Mouse (Mus musculus) CH12.LX (cell line): Measurements from ENCODE around the gene H2-T24. TPM values are rescaled to one million over a fixed set of nuclear protein-coding genes. Genes with fewer than 3 reads are reported as not detected.
A peak's percentile ranks its signal among the peaks of the same experiment; 100 is the strongest.

Experiments used
- DNase-seq: peaks from one replicate; pipeline ENCODE4 v3.0.0-alpha.2; 2013; ENCODE audit errors: extremely low read depth
- H3K27ac ChIP-seq: 2 replicates; pipeline ENCODE4 v1.5.1; 2012; ENCODE audit warnings: low read depth, mild to moderate bottlenecking, control low read depth, moderate library complexity; ENCODE audit not compliant: insufficient read depth
- H3K27me3 ChIP-seq: replicated peaks from 2 replicates; pipeline ENCODE3; 2012; ENCODE audit warnings: inconsistent platforms
- H3K36me3 ChIP-seq, 2 experiments: replicated peaks in 1 of 2; 2 replicates each; pipeline versions ENCODE3 to v1.6.1; 2012; ENCODE audit warnings: inconsistent platforms in 1 of 2, low read length in 1 of 2, mild to moderate bottlenecking in 1 of 2, mixed read lengths in 1 of 2, moderate library complexity in 1 of 2; ENCODE audit not compliant: control insufficient read depth in 1 of 2, insufficient read depth in 1 of 2
- H3K4me1 ChIP-seq, 2 experiments: 2 replicates each; pipeline ENCODE4 v1.6.1; 2012; ENCODE audit warnings: inconsistent platforms in 1 of 2, moderate library complexity in 1 of 2; ENCODE audit not compliant: insufficient read depth in 2 of 2, control insufficient read depth in 1 of 2
- H3K4me2 ChIP-seq: 2 replicates; pipeline ENCODE4 v1.6.1; 2012; ENCODE audit warnings: low read depth, mild to moderate bottlenecking, control low read depth; ENCODE audit not compliant: poor library complexity, insufficient read depth, severe bottlenecking
- H3K4me3 ChIP-seq, 3 experiments: fragments of 150-350 bp in 1 of 3; sonication (generic) in 1 of 3; replicated peaks in 1 of 3; 2 replicates each; pipeline versions ENCODE3 to v1.5.1; 2011 to 2012; ENCODE audit warnings: low read depth in 2 of 3, low read length in 2 of 3, mild to moderate bottlenecking in 2 of 3, moderate library complexity in 2 of 3, control low read depth in 1 of 3, improper control_type of control experiment in 1 of 3, inconsistent platforms in 1 of 3, mixed read lengths in 1 of 3; ENCODE audit not compliant: poor library complexity in 1 of 3
- H3K79me2 ChIP-seq: replicated peaks from 2 replicates; pipeline ENCODE4 v1.6.1; 2012; ENCODE audit warnings: mild to moderate bottlenecking, moderate library complexity; ENCODE audit not compliant: control insufficient read depth, poor library complexity, insufficient read depth, severe bottlenecking; ENCODE audit errors: extremely low read depth
- H3K9ac ChIP-seq: 2 replicates; pipeline ENCODE4 v1.6.1; 2012; ENCODE audit warnings: low read depth, mild to moderate bottlenecking, control low read depth, moderate library complexity; ENCODE audit not compliant: insufficient read depth
- H3K9me3 ChIP-seq: replicated peaks from 2 replicates; pipeline ENCODE3; 2012; ENCODE audit warnings: low read length, inconsistent platforms, mixed read lengths
- BHLHE40 ChIP-seq: IDR thresholded peaks from 2 replicates; pipeline ENCODE4 v1.6.1; 2011; ENCODE audit warnings: mild to moderate bottlenecking, low read depth, low read length, improper control_type of control experiment
- CHD1 ChIP-seq: IDR thresholded peaks from 2 replicates; pipeline ENCODE4 v1.6.1; 2012; ENCODE audit warnings: low read depth, low read length, improper control_type of control experiment, inconsistent platforms
- CHD2 ChIP-seq: IDR thresholded peaks from 2 replicates; pipeline ENCODE4 v1.6.1; 2011; ENCODE audit warnings: low read length, improper control_type of control experiment
- CTCF ChIP-seq, 2 experiments: IDR thresholded peaks in 1 of 2; conservative IDR thresholded peaks in 1 of 2; 2 replicates each; pipeline ENCODE4 v1.5.1; 2011 to 2012; ENCODE audit warnings: low read depth in 2 of 2, low read length in 2 of 2, improper control_type of control experiment in 1 of 2, inconsistent platforms in 1 of 2, mild to moderate bottlenecking in 1 of 2, moderate library complexity in 1 of 2
- ELF1 ChIP-seq: IDR thresholded peaks from 2 replicates; pipeline ENCODE4 v1.6.1; 2014; ENCODE audit warnings: low read depth, mild to moderate bottlenecking, inconsistent platforms, low read length, improper control_type of control experiment
- ETS1 ChIP-seq: conservative IDR thresholded peaks from 2 replicates; pipeline ENCODE4 v1.6.1; 2012; ENCODE audit warnings: low read depth, mild to moderate bottlenecking, inconsistent platforms, low read length, improper control_type of control experiment, moderate library complexity
- GABPA ChIP-seq: IDR thresholded peaks from 2 replicates; pipeline ENCODE4 v1.6.1; 2012; ENCODE audit warnings: low read depth, low read length, improper control_type of control experiment, inconsistent platforms; ENCODE audit not compliant: insufficient replicate concordance
- HCFC1 ChIP-seq: IDR thresholded peaks from 2 replicates; pipeline ENCODE4 v1.6.1; 2012; ENCODE audit warnings: low read depth, mild to moderate bottlenecking, inconsistent platforms, low read length, improper control_type of control experiment
- IRF4 ChIP-seq: IDR thresholded peaks from 2 replicates; pipeline ENCODE4 v1.6.1; 2014; ENCODE audit warnings: low read depth, mild to moderate bottlenecking, inconsistent platforms, low read length, improper control_type of control experiment
- MAFK ChIP-seq: IDR thresholded peaks from 2 replicates; pipeline ENCODE4 v1.6.1; 2011; ENCODE audit warnings: low read length, improper control_type of control experiment; ENCODE audit not compliant: insufficient replicate concordance
- MAX ChIP-seq: IDR thresholded peaks from 2 replicates; pipeline ENCODE4 v1.6.1; 2011; ENCODE audit warnings: low read length, improper control_type of control experiment
- MAZ ChIP-seq: IDR thresholded peaks from 2 replicates; pipeline ENCODE4 v1.6.1; 2012; ENCODE audit warnings: low read depth, mild to moderate bottlenecking, inconsistent platforms, low read length, improper control_type of control experiment, moderate library complexity
- MXI1 ChIP-seq: IDR thresholded peaks from 2 replicates; pipeline ENCODE4 v1.6.1; 2011; ENCODE audit warnings: mild to moderate bottlenecking, low read depth, low read length, improper control_type of control experiment
- MYC ChIP-seq: IDR thresholded peaks from 2 replicates; pipeline ENCODE4 v1.6.1; 2011; ENCODE audit warnings: low read depth, mild to moderate bottlenecking, improper control_type of control experiment, low read length
- NELFE ChIP-seq: IDR thresholded peaks from 2 replicates; pipeline ENCODE4 v1.6.1; 2011; ENCODE audit warnings: low read depth, low read length, improper control_type of control experiment
- NRF1 ChIP-seq: IDR thresholded peaks from 2 replicates; pipeline ENCODE4 v1.6.1; 2014; ENCODE audit warnings: low read depth, mild to moderate bottlenecking, inconsistent platforms, low read length, improper control_type of control experiment, moderate library complexity
- PAX5 ChIP-seq: IDR thresholded peaks from 2 replicates; pipeline ENCODE4 v1.6.1; 2012; ENCODE audit warnings: low read length, inconsistent platforms, mixed read lengths
- POLR2A ChIP-seq: IDR thresholded peaks from 2 replicates; pipeline ENCODE4 v1.6.1; 2011; ENCODE audit warnings: low read depth, mild to moderate bottlenecking, improper control_type of control experiment, low read length
- POLR2AphosphoS2 ChIP-seq: IDR thresholded peaks from 2 replicates; pipeline ENCODE4 v1.6.1; 2011; ENCODE audit warnings: low read depth, low read length, improper control_type of control experiment
- RCOR1 ChIP-seq: conservative IDR thresholded peaks from 2 replicates; pipeline ENCODE4 v1.6.1; 2012; ENCODE audit warnings: low read depth, mild to moderate bottlenecking, inconsistent platforms, low read length, improper control_type of control experiment
- SIN3A ChIP-seq: IDR thresholded peaks from 2 replicates; pipeline ENCODE4 v1.6.1; 2012; ENCODE audit warnings: low read length, improper control_type of control experiment, inconsistent platforms
- SMC3 ChIP-seq: IDR thresholded peaks from 2 replicates; pipeline ENCODE4 v1.6.1; 2011; ENCODE audit warnings: low read depth, low read length, improper control_type of control experiment
- TBP ChIP-seq: conservative IDR thresholded peaks from 2 replicates; pipeline ENCODE4 v1.6.1; 2011; ENCODE audit warnings: low read depth, low read length, improper control_type of control experiment
- UBTF ChIP-seq: IDR thresholded peaks from 2 replicates; pipeline ENCODE4 v1.6.1; 2012; ENCODE audit warnings: low read depth, mild to moderate bottlenecking, inconsistent platforms, low read length, improper control_type of control experiment, moderate library complexity
- USF1 ChIP-seq: IDR thresholded peaks from 2 replicates; pipeline ENCODE4 v1.6.1; 2014; ENCODE audit warnings: low read depth, mild to moderate bottlenecking, inconsistent platforms, low read length, improper control_type of control experiment
- USF2 ChIP-seq: conservative IDR thresholded peaks from 2 replicates; pipeline ENCODE4 v1.6.1; 2011; ENCODE audit warnings: low read depth, low read length, improper control_type of control experiment
- ZC3H11A ChIP-seq: IDR thresholded peaks from 2 replicates; pipeline ENCODE4 v1.6.1; 2012; ENCODE audit warnings: low read depth, mild to moderate bottlenecking, inconsistent platforms, low read length, improper control_type of control experiment
- ZKSCAN1 ChIP-seq: IDR thresholded peaks from 2 replicates; pipeline ENCODE4 v1.6.1; 2012; ENCODE audit warnings: low read depth, inconsistent platforms, low read length, improper control_type of control experiment, borderline replicate concordance
- ZMIZ1 ChIP-seq: IDR thresholded peaks from 2 replicates; pipeline ENCODE4 v1.6.1; 2012; ENCODE audit warnings: low read depth, mild to moderate bottlenecking, inconsistent platforms, low read length, improper control_type of control experiment
- ZNF384 ChIP-seq: IDR thresholded peaks from 2 replicates; pipeline ENCODE4 v1.6.1; 2012; ENCODE audit warnings: low read depth, low read length, improper control_type of control experiment, inconsistent platforms
- dilution Hi-C: fragments of 300-500 bp; cut with MboI; formaldehyde crosslinking; loops from 2 replicates; pipeline ENCODE4 v1.14.3; 2020; ENCODE audit warnings: low sequenced_read_pairs; ENCODE audit not compliant: extremely low pct_unique_long_range_greater_than_20kb, extremely low pct_ligation_motif_present
- in situ Hi-C: fragments of 300-500 bp; cut with MboI; formaldehyde crosslinking; loops from 3 replicates; pipeline ENCODE4 v1.14.3; 2019; ENCODE audit warnings: low sequenced_read_pairs, low pct_ligation_motif_present, low pct_unique_long_range_greater_than_20kb, mixed read lengths
- polyA plus RNA-seq: library from polyadenylated mRNA; unstranded; fragments of >175 nt; gene quantifications from 2 replicates; pipeline ENCODE4 v1.2.1, GENCODE M21; 2012; ENCODE audit warnings: low read depth; ENCODE audit not compliant: insufficient read length
- total RNA-seq, 2 experiments: library from RNA; depleted of rRNA; stranded (reverse); fragments of 300-350 nt in 1 of 2; fragments of >200 nt in 1 of 2; gene quantifications; 2 replicates each; pipeline ENCODE4 v1.2.3; 2012 to 2014

The H2-T24 gene
- total and polyA plus RNA-seq, 3 experiments = 7.6 to 9.8 (median 9.3) TPM

DNA sequence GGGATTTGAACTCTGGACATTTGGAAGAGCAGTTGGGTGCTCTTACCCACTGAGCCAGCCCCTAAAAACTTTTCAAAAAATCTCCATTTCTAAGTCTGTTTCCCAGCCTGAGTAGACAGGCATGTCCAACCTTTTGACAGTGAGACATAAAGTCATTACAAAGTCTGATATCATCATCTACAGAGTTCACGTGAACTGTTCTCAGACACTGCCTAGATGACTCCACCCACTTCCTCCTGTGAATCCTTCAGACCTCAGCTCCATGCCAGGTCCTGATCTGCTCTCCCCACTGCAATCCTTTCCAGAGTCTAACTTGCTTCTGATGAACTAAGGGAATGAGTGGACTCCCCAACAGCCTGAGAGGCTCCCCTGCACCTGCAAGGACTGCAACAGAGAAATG lies 48.2 kb downstream of the H2-T24 start:
- in situ Hi-C loops (no loop called here), dilution Hi-C loops (no loop called here)
- Histone ChIP-seq H3K9ac (no peak overlapping the region), H3K4me1 (peaks cover 4 to 23% of the 10 kb centered on the region in 2 experiments; a peak in 3 of 4 replicates), H3K36me3 (peaks cover 22 to 47% of the 10 kb centered on the region in 2 experiments), H3K27ac (no peak overlapping the region), H3K4me3 (no peak overlapping the region), H3K27me3 (no peaks in the 10 kb centered on the region), H3K9me3 (no peaks in the 10 kb centered on the region), H3K79me2 (peaks cover 23% of the 10 kb centered on the region), H3K4me2 (no peak overlapping the region)
- TF ChIP-seq POLR2AphosphoS2 (no peak), MAFK (no peak), ZC3H11A (no peak)
- no peak for DNase-seq

DNA sequence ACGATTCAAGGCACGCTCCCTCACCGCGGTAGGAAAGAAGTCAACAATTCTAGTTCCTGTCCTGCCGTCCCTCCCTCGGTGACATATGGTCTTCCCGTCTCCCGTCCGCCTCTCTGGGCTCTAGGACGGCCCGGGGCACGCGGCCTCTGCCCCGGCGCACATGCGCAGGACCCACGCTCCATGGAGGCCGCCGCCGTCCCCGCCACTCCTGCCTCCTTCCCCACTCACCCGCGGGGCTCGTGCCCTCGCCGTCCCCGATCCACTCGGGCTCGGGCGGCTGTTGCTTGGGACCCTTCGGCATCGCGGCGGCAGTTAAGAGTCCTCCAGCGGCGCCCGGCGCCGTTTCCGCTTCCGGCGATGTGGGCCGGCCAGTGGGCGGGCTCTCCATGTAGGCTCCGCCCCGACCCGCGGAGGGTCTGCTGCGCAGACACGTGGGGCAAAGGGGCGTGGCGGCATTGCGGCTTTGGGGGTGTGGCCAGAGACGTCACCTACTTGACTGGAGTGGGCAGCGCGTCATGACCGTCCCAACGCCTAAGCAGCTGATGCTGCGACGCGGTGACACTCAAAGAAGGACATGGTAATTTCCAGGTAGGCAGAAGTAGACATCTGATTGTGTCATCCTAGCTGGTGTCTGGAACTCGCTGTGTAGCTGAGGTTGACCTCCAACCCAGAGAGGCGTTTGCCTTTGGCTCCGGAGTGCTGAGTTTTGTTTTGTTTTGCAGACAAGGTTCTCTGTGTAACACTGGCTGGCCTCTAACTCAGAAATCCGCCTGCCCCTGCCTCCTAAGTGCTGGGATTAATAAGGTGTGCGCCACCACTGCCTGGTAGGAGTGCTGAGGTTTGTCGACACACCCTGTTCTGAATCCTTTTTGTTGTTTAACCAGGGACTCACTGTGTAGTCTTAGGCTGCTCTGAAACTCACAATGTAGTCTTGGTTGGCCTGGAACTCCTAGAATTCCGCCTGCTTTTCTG lies 50.7 kb downstream of the H2-T24 start, which contains the start of gene Abcf1:
Abcf1 (minus strand) TSS at position 344 of the 972 bp plus-strand sequence.
- Histone ChIP-seq H3K4me1 (peaks cover 4 to 28% of the 10 kb centered on the region in 2 experiments; a peak in 3 of 4 replicates), H3K36me3 (peaks cover 23 to 53% of the 10 kb centered on the region in 2 experiments)
- dilution Hi-C loops = no loop called here
- no peak for TF ChIP-seq PAX5
- peak; percentile 43; the same call in 1 of the 2 replicates for TF ChIP-seq UBTF
- peak; percentile 87 for TF ChIP-seq USF1
- peak; percentile 77 for TF ChIP-seq HCFC1
- peak; percentile 64 for TF ChIP-seq ETS1
- TF ChIP-seq MAFK = no peak
- no peak for TF ChIP-seq ZC3H11A
- TF ChIP-seq RCOR1 = no peak
- peak; percentile 66; the same call in 1 of the 2 replicates for TF ChIP-seq USF2
- TF ChIP-seq POLR2A = peak; percentile 97
- TF ChIP-seq NRF1 = peak; percentile 82
- 0 out of 2 replicates have a peak, but pooled peaks have one; percentile 50 for TF ChIP-seq TBP
- TF ChIP-seq ZMIZ1 = peak; percentile 77; the same call in 1 of the 2 replicates
- no peak for TF ChIP-seq CHD2
- TF ChIP-seq SMC3 = no peak
- peak; percentile 91 for TF ChIP-seq ELF1
- peak; percentile 51; the same call in 1 of the 2 replicates for TF ChIP-seq MYC
- TF ChIP-seq BHLHE40 = peak; percentile 43; the same call in 1 of the 2 replicates
- TF ChIP-seq ZKSCAN1 = no peak
- TF ChIP-seq MAX = peak; percentile 84; the same call in 1 of the 2 replicates
- no peak for TF ChIP-seq CHD1
- TF ChIP-seq POLR2AphosphoS2 = peak; percentile 69; the same call in 1 of the 2 replicates
- TF ChIP-seq MAZ = no peak
- TF ChIP-seq NELFE = peak; percentile 92
- TF ChIP-seq SIN3A = peak; percentile 93
- TF ChIP-seq GABPA = no peak
- no peak for TF ChIP-seq CTCF (conservative IDR thresholded peaks at IDR 0.05 in 1 of 2, IDR thresholded peaks at IDR 0.05 in 1 of 2; ENCODE audit: low read depth in 2 of 2, low read length in 2 of 2)
- TF ChIP-seq ZNF384 = no peak
- TF ChIP-seq IRF4 = no peak
- peak; percentile 95 for TF ChIP-seq MXI1

More for the DNA sequence above, 50.7 kb downstream of the H2-T24 start, which contains the start of gene Abcf1:
- peak within 1 kb of the TSS; percentile 100 for H3K4me2 ChIP-seq
- peak; percentile 96 for DNase-seq
- peaks cover 40% of the 10 kb centered on the region for H3K79me2 ChIP-seq
- H3K27me3 ChIP-seq = no peaks in the 10 kb centered on the region
- H3K27ac ChIP-seq = peak within 1 kb of the TSS; percentile 24; the same call in 1 of the 2 replicates
- H3K4me3 ChIP-seq = peak within 1 kb of the TSS; percentile 75 to 96 (median 90)
- in situ Hi-C loops = no loop called here
- H3K9ac ChIP-seq = peak within 1 kb of the TSS; percentile 54
- H3K9me3 ChIP-seq = no peaks in the 10 kb centered on the region
